Mouse (Mus musculus) MEL (cell line): ENCODE data around the gene Nmnat3. TPM values are rescaled to one million over a fixed set of nuclear protein-coding genes. Genes with fewer than 3 reads are reported as not detected.

Experiments
- DNase-seq: peaks from one replicate; pipeline ENCODE4 v3.0.0; 2011; ENCODE audit warnings: low read depth, low spot score
- H3K27ac ChIP-seq: 2 replicates; pipeline ENCODE4 v1.5.1; 2012; ENCODE audit warnings: low read depth, mild to moderate bottlenecking, control low read depth, low read length, moderate library complexity; ENCODE audit not compliant: control insufficient read depth
- H3K27me3 ChIP-seq, 2 experiments: fragments of 150-350 bp in 1 of 2; sonication (generic) in 1 of 2; 2 replicates each; pipeline ENCODE4 v1.6.1; 2012; ENCODE audit warnings: low read length in 2 of 2, mild to moderate bottlenecking in 2 of 2, improper control_type of control experiment in 1 of 2, moderate library complexity in 1 of 2; ENCODE audit not compliant: insufficient read depth in 2 of 2, control insufficient read depth in 1 of 2
- H3K36me3 ChIP-seq, 2 experiments: 2 replicates each; pipeline ENCODE4 v1.6.1; 2012 to 2014; ENCODE audit warnings: low read length in 2 of 2, improper control_type of control experiment in 1 of 2, inconsistent platforms in 1 of 2, mild to moderate bottlenecking in 1 of 2; ENCODE audit not compliant: insufficient read depth in 2 of 2, control insufficient read depth in 1 of 2
- H3K4me1 ChIP-seq, 2 experiments: fragments of 150-350 bp in 1 of 2; sonication (generic) in 1 of 2; 2 replicates each; pipeline ENCODE4 v1.6.1; 2012; ENCODE audit warnings: low read length in 2 of 2, improper control_type of control experiment in 1 of 2, mild to moderate bottlenecking in 1 of 2; ENCODE audit not compliant: insufficient read depth in 2 of 2, control insufficient read depth in 1 of 2
- H3K4me3 ChIP-seq, 2 experiments: fragments of 150-350 bp in 1 of 2; sonication (generic) in 1 of 2; 2 replicates each; pipeline ENCODE4 v1.5.1; 2012; ENCODE audit warnings: low read depth in 2 of 2, low read length in 2 of 2, mild to moderate bottlenecking in 2 of 2, moderate library complexity in 2 of 2, control low read depth in 1 of 2, improper control_type of control experiment in 1 of 2; ENCODE audit not compliant: control insufficient read depth in 1 of 2, insufficient read depth in 1 of 2
- H3K79me2 ChIP-seq: 2 replicates; pipeline ENCODE4 v1.6.1; 2012; ENCODE audit warnings: mild to moderate bottlenecking, low read length, moderate library complexity; ENCODE audit not compliant: control insufficient read depth, poor library complexity, insufficient read depth
- H3K9ac ChIP-seq: 2 replicates; pipeline ENCODE4 v1.6.1; 2012; ENCODE audit warnings: low read depth, mild to moderate bottlenecking, control low read depth, low read length, moderate library complexity; ENCODE audit not compliant: control insufficient read depth, poor library complexity, severe bottlenecking
- H3K9me3 ChIP-seq: fragments of 150-350 bp; sonication (generic); replicated peaks from 2 replicates; pipeline ENCODE4 v1.6.1; 2012; ENCODE audit warnings: mild to moderate bottlenecking, low read length, improper control_type of control experiment, moderate library complexity; ENCODE audit not compliant: insufficient read depth
- CHD1 ChIP-seq: IDR thresholded peaks from 2 replicates; pipeline ENCODE4 v1.6.1; 2012; ENCODE audit warnings: low read depth, mild to moderate bottlenecking, inconsistent platforms, low read length, improper control_type of control experiment
- CHD2 ChIP-seq: IDR thresholded peaks from 2 replicates; pipeline ENCODE4 v1.6.1; 2011; ENCODE audit warnings: low read length, improper control_type of control experiment
- ETS1 ChIP-seq: IDR thresholded peaks from 2 replicates; pipeline ENCODE4 v1.6.1; 2012; ENCODE audit warnings: low read depth, mild to moderate bottlenecking, inconsistent platforms, low read length, improper control_type of control experiment, moderate library complexity
- GATA1 ChIP-seq: IDR thresholded peaks from 2 replicates; pipeline ENCODE4 v1.6.1; 2011; ENCODE audit warnings: low read depth, low read length, improper control_type of control experiment
- MAFK ChIP-seq: IDR thresholded peaks from 2 replicates; pipeline ENCODE4 v1.6.1; 2011; ENCODE audit warnings: low read depth, mild to moderate bottlenecking, low read length, improper control_type of control experiment, borderline replicate concordance
- MAX ChIP-seq: IDR thresholded peaks from 2 replicates; pipeline ENCODE4 v1.6.1; 2011; ENCODE audit warnings: low read length, improper control_type of control experiment
- MAZ ChIP-seq: IDR thresholded peaks from 2 replicates; pipeline ENCODE4 v1.6.1; 2012; ENCODE audit warnings: low read depth, mild to moderate bottlenecking, inconsistent platforms, low read length, improper control_type of control experiment
- MEF2A ChIP-seq: IDR thresholded peaks from 2 replicates; pipeline ENCODE4 v1.6.1; 2014; ENCODE audit warnings: low read depth, mild to moderate bottlenecking, inconsistent platforms, low read length, improper control_type of control experiment; ENCODE audit not compliant: poor library complexity, insufficient replicate concordance, severe bottlenecking; ENCODE audit errors: extremely low read depth
- MYC ChIP-seq: IDR thresholded peaks from 2 replicates; pipeline ENCODE4 v1.6.1; 2011; ENCODE audit warnings: low read depth, mild to moderate bottlenecking, low read length, improper control_type of control experiment, moderate library complexity
- NRF1 ChIP-seq: IDR thresholded peaks from 2 replicates; pipeline ENCODE4 v1.6.1; 2014; ENCODE audit warnings: low read depth, mild to moderate bottlenecking, inconsistent platforms, low read length, improper control_type of control experiment, moderate library complexity; ENCODE audit not compliant: poor library complexity, insufficient read depth, severe bottlenecking
- POLR2AphosphoS2 ChIP-seq: IDR thresholded peaks from 2 replicates; pipeline ENCODE4 v1.6.1; 2011; ENCODE audit warnings: low read length, improper control_type of control experiment
- POLR2AphosphoS5 ChIP-seq: IDR thresholded peaks from 2 replicates; pipeline ENCODE4 v1.6.1; 2012; ENCODE audit warnings: low read depth, borderline replicate concordance, mild to moderate bottlenecking, inconsistent platforms, low read length, moderate library complexity, mixed read lengths
- SMC3 ChIP-seq: IDR thresholded peaks from 2 replicates; pipeline ENCODE4 v1.6.1; 2011; ENCODE audit warnings: low read depth, low read length, improper control_type of control experiment
- TBP ChIP-seq: IDR thresholded peaks from 2 replicates; pipeline ENCODE4 v1.8.0; 2011; ENCODE audit warnings: low read depth, low read length, improper control_type of control experiment
- TCF12 ChIP-seq: IDR thresholded peaks from 2 replicates; pipeline ENCODE4 v1.6.1; 2014; ENCODE audit warnings: low read depth, mild to moderate bottlenecking, inconsistent platforms, low read length, improper control_type of control experiment, moderate library complexity
- UBTF ChIP-seq: IDR thresholded peaks from 2 replicates; pipeline ENCODE4 v1.6.1; 2012; ENCODE audit warnings: low read depth, mild to moderate bottlenecking, inconsistent platforms, low read length, improper control_type of control experiment, moderate library complexity, borderline replicate concordance; ENCODE audit not compliant: insufficient read depth
- USF1 ChIP-seq: IDR thresholded peaks from 2 replicates; pipeline ENCODE4 v1.6.1; 2014; ENCODE audit warnings: low read depth, mild to moderate bottlenecking, inconsistent platforms, low read length, improper control_type of control experiment, moderate library complexity
- ZKSCAN1 ChIP-seq: IDR thresholded peaks from 2 replicates; pipeline ENCODE4 v1.6.1; 2012; ENCODE audit warnings: low read depth, mild to moderate bottlenecking, inconsistent platforms, low read length, improper control_type of control experiment, moderate library complexity
- ZNF384 ChIP-seq: IDR thresholded peaks from 2 replicates; pipeline ENCODE4 v1.6.1; 2012; ENCODE audit warnings: low read depth, mild to moderate bottlenecking, inconsistent platforms, low read length, improper control_type of control experiment
- polyA plus RNA-seq, 2 experiments: library from polyadenylated mRNA; stranded (reverse) in 1 of 2; unstranded in 1 of 2; fragments of >175 nt in 1 of 2; fragments of >200 nt in 1 of 2; gene quantifications; 2 replicates each; pipeline versions ENCODE4 v1.2.1 to v1.2.4; 2012; ENCODE audit warnings: low replicate concordance in 2 of 2, low read depth in 1 of 2; ENCODE audit not compliant: insufficient read length in 2 of 2, insufficient read depth in 1 of 2, missing spikeins in 1 of 2
- total RNA-seq: library from RNA; depleted of rRNA; stranded (reverse); fragments of 300-350 nt; gene quantifications from 2 replicates; pipeline ENCODE4 v1.2.3, GENCODE M21; 2012

Gene Nmnat3
- total and polyA plus RNA-seq, 3 experiments, result 14.4 to 15.2 TPM; not detected in 1

DNA sequence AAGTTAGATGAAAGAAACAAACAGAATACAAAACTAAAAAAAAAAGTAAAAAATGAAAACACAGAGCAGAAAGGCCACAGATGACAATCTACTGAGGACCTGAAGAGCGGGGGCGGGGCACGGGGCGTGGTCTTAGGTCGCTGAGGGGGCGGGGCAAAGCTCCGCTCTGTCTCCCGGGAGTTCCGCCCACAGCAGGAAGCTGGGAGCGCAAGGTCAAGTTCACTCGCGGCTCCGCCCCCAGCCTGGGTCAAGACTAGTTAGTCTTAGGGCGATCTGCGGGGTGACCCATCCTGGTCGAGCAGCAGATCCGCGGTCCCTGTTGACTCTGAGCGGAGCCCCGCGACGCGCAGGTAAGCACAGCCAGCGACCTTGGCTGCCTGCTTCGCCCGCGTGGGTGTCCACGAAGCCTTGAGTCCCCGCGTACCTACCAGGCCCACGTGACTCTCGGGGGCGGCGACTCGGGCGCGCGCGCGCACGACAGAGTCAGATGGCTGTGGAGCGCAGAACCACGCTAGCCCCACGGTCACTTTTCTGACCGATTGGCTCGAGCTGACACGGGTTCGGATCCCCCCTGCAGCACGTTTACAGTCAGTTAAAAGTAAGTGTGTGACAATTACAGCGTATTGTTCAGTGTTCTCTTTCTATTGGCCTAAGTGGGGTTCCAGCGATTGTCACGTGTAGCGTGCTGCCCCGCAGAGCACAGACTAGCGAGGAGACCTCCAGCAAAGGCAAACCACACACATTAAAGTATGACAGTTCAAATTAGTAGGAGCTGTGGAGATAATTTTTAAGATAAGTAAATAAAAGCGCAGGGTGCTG is 9.4 kb downstream of the Nmnat3 start (continued):
- TF ChIP-seq ZKSCAN1 (no peak), ZNF384 (peak; percentile 70), NRF1 (peak; percentile 70), MAZ (0 out of 2 replicates have a peak, but pooled peaks have one; percentile 35), SMC3 (no peak), MAFK (no peak), GATA1 (peak; percentile 4; the same call in 1 of the 2 replicates), MAX (peak; percentile 93)

DNA sequence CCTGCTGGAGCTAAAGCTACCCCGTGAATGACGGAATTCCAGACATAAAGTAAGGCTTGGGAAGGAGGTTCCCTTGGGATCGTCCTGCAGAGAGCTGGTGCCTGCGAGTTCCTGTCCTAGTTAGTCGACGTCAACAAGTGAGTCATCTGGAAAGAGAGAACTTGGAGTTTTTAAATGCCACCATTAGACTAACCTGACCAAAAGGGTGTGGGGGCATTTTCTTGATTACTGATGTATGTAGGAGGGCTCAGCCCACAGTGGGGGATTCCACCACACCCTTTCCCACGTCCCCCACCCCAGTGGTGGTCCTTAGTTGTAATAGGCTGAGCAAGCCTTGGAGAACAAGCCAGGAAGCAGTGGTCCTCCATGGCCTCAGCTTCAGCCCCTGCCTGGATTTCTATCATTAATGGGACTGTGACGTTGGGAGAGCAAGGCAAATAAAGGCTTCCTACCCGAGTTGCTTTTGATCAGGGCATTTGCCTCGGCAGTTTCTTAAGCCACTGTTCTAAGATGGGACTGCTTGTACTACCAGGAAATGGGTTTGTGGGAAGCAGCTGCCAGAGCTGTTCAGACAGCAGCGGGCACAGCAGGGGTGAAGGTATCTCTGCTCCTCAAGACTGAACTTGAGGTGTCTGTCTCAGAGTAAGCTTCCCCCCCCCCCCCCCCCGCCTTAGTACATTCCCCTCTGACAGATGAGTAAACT is 10.2 kb downstream of the Nmnat3 start:
- DNase-seq, result peak; percentile 69
- peaks cover 0 to 16% of the 10 kb centered on the region in 2 experiments; a peak in 3 of 4 replicates for H3K36me3 ChIP-seq
- peak overlapping the region; percentile 77 for H3K27ac ChIP-seq
- TF ChIP-seq USF1 (no peak), UBTF (no peak), MAX (no peak), POLR2AphosphoS2 (no peak)
- peaks cover 8 to 20% of the 10 kb centered on the region in 2 experiments for H3K4me1 ChIP-seq
- peaks cover 14% of the 10 kb centered on the region for H3K79me2 ChIP-seq
- H3K27me3 ChIP-seq, result no peaks in the 10 kb centered on the region
- H3K4me3 ChIP-seq, result peak overlapping the region; percentile 59 to 72
- no peaks in the 10 kb centered on the region for H3K9me3 ChIP-seq
- peak overlapping the region; percentile 89 for H3K9ac ChIP-seq

DNA sequence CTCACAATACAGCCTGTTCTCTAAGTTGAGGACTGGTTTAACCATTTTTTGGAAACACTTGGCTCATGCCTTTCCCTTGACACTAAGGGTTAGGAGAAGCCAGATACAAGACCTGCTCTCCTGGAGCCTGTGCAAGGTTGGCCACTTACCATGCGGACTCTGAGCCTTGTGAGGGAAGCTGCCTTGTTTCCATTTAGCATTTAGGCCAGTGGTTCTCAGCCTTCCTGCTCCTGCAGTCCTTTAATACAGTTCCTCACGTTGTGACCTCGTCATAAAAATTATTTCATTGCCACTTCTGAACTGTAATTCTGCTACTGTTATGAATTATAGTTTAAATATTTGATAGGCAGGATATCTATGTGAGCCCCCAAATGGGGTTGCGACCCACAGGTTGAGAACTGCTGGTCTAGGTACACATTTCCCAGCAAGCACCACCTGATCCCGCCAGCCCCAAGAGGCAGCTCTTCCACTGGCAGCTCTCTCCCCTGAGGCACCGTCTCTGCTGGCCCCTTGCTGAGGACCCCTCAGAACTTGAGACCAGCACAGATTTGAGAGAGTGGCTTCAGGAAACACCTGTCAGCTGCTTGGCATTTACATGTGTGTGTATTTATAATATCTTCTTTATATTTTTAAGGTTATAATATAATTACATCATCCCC is 10.8 kb downstream of the Nmnat3 start:
- Histone ChIP-seq H3K4me3 (peak overlapping the region; percentile 46 to 59), H3K27ac (peak overlapping the region; percentile 67), H3K9ac (peak overlapping the region; percentile 65), H3K4me1 (peaks cover 8 to 20% of the 10 kb centered on the region in 2 experiments), H3K27me3 (no peaks in the 10 kb centered on the region), H3K79me2 (peaks cover 14% of the 10 kb centered on the region), H3K36me3 (peaks cover 0 to 16% of the 10 kb centered on the region in 2 experiments; a peak in 3 of 4 replicates), H3K9me3 (no peaks in the 10 kb centered on the region)
- TF ChIP-seq MYC (no peak), POLR2AphosphoS5 (no peak), TBP (no peak), CHD1 (no peak), POLR2AphosphoS2 (no peak), NRF1 (no peak), MAZ (no peak), USF1 (no peak), GATA1 (no peak), MEF2A (no peak), UBTF (no peak), ZKSCAN1 (no peak), CHD2 (no peak), ETS1 (no peak), TCF12 (no peak)
- DNase-seq, result no peak
